Mouse (Mus musculus) midbrain, embryonic 14.5 days (tissue): ENCODE data around the gene Tm9sf4. TPM values are rescaled to one million over a fixed set of nuclear protein-coding genes. Genes with fewer than 3 reads are reported as not detected.

ENCODE experiments used
- ATAC-seq: fragments of 200-750 bp; cut with Nextera tagmentation; 2 replicates; pipeline ENCODE4 v1.8.0; 2017; ENCODE audit warnings: moderate number of reproducible peaks, moderate library complexity; ENCODE audit not compliant: low FRiP score, low TSS enrichment
- DNase-seq: peaks from one replicate; pipeline ENCODE4 v3.0.0-alpha.2; 2015
- H3K27ac ChIP-seq: fragments of 300-500 bp; sonication (generic); replicated peaks from 2 replicates; pipeline ENCODE4 v1.5.1; 2014; ENCODE audit warnings: mild to moderate bottlenecking, low read depth, low read length, moderate library complexity
- H3K27me3 ChIP-seq: fragments of 300-500 bp; sonication (generic); 2 replicates; pipeline ENCODE4 v1.6.1; 2014; ENCODE audit warnings: low read length, control low read depth, mixed read lengths; ENCODE audit not compliant: control insufficient read depth, insufficient read depth
- H3K36me3 ChIP-seq: fragments of 300-500 bp; sonication (generic); 2 replicates; pipeline ENCODE4 v1.6.1; 2014; ENCODE audit warnings: low read length, control low read depth; ENCODE audit not compliant: control insufficient read depth, insufficient read depth
- H3K4me1 ChIP-seq: fragments of 300-500 bp; sonication (generic); 2 replicates; pipeline ENCODE4 v1.6.1; 2014; ENCODE audit warnings: mild to moderate bottlenecking, antibody characterized with exemption, low read length, control low read depth; ENCODE audit not compliant: control insufficient read depth, insufficient read depth
- H3K4me2 ChIP-seq: fragments of 300-500 bp; sonication (generic); 2 replicates; pipeline ENCODE4 v1.6.1; 2014; ENCODE audit warnings: mild to moderate bottlenecking, low read length, moderate library complexity
- H3K4me3 ChIP-seq: fragments of 300-500 bp; sonication (generic); replicated peaks from 2 replicates; pipeline ENCODE4 v1.5.1; 2014; ENCODE audit warnings: low read depth, low read length
- H3K9ac ChIP-seq: fragments of 300-500 bp; sonication (generic); replicated peaks from 2 replicates; pipeline ENCODE4 v1.6.1; 2014; ENCODE audit warnings: mild to moderate bottlenecking, low read length, moderate library complexity
- H3K9me3 ChIP-seq: fragments of 300-500 bp; sonication (generic); 2 replicates; pipeline ENCODE4 v1.6.1; 2016; ENCODE audit warnings: low read length, control low read depth, mixed read lengths; ENCODE audit not compliant: control insufficient read depth
- WGBS: fragments of 180-500 bp; shearing (Covaris S2); extraction: QIAGEN DNeasy Blood & Tissue Kit; methylation state at CpG from one replicate; pipeline ENCODE4 v1.1.7; 2014; 5-methylcytosine and 5-hydroxymethylcytosine counted together
- polyA plus RNA-seq: library from polyadenylated mRNA; unstranded; fragments of >200 nt; fragmentation: Nextera tagmentation; extraction: Ambion mirVana; gene quantifications from 2 replicates; pipeline ENCODE4 v1.2.1, GENCODE M21; 2014

The Tm9sf4 gene
- polyA plus RNA-seq, 1 experiment from 2014 or later = 89.8 TPM

DNA sequence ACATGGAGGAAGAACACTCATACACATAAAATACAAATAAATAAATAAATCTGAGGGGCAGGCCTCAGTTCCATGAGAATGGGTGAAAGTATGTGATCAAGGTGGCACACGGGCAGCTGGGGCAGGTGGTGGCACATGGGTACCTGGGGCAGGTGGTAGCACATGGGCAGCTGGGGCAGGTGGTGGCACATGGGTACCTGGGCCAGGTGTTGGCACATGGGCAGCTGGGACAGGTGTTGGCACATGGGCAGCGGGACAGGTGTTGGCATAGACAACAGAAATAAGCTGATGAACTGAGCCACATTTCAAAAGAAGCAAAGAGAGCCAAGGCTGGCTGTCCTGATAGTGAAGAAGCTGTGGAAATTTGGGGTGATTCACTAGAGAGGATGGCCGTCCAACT is 11.4 kb upstream of the Tm9sf4 start:
- 79% methylated on average over 3 of the region's 3 CpGs for WGBS
- no peak for ATAC-seq

DNA sequence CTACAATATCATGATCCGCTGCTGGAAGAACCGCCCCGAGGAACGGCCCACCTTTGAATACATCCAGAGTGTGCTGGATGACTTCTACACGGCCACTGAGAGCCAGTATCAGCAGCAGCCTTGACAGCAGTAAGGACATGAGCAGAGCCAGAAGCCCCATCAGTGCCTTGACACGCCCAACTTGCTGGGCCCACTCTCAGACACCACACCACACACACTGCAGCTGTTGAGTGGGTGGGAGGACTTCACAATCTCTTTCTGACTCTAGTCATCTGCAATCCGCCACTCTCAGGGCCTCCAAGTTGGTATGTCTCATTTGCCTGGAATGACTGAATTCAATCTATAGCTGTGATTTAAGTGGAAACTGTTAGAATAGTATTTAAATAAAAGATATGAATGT is 10.1 kb upstream of the Tm9sf4 start:
- Histone ChIP-seq H3K27me3 (no peaks in the 10 kb centered on the region), H3K9me3 (no peaks in the 10 kb centered on the region), H3K36me3 (no peaks in the 10 kb centered on the region), H3K4me2 (no peak overlapping the region), H3K4me1 (no peaks in the 10 kb centered on the region), H3K4me3 (no peak overlapping the region), H3K9ac (no peak overlapping the region), H3K27ac (no peak overlapping the region)
- 83% methylated on average over 7 of the region's 7 CpGs for WGBS
- ATAC-seq (no peak), DNase-seq (no peak)

More for the DNA sequence above, 11.4 kb upstream of the Tm9sf4 start:
- no peak for DNase-seq
- no peak overlapping the region for H3K4me3 ChIP-seq
- no peaks in the 10 kb centered on the region for H3K36me3 ChIP-seq
- H3K9ac ChIP-seq = no peak overlapping the region
- no peak overlapping the region for H3K27ac ChIP-seq
- H3K9me3 ChIP-seq = no peaks in the 10 kb centered on the region
- no peaks in the 10 kb centered on the region for H3K27me3 ChIP-seq
- H3K4me1 ChIP-seq = no peaks in the 10 kb centered on the region
- H3K4me2 ChIP-seq = no peak overlapping the region

DNA sequence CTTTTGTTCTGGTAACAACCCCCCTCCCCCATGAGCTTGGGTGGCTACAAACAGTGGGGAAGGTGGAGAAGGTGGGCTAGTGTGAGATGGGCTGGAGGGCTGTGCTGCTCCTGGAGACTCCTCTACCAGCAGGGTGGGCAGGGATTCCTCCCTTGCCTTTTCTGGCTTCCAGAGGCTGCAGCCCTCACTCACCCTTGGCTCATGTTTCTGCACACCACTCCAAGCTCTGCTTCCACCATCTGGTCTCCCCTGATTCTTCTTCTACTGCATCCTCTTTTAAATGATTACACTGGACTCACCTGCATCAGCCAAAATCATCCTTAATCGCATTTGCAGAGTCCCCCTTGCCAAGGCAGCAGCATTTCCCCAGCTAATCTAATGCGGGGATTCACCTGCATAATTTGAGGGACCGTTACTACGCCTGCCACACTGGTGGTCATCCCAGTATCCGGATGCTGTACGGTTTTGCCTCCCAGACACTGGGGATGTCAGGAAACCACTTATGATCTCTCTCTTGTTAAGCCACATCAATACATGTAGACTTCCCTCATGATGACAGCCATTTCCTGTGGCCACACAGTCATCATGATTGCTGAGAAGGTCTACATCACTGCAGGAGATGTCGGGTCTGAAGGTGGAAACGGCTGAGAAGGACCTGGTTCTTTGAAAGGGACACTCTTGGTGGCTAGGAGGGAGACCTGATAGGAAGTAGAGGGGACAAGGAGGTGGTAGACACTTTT is 9.0 kb upstream of the Tm9sf4 start:
- H3K4me3 ChIP-seq = no peak overlapping the region
- H3K27ac ChIP-seq = no peak overlapping the region
- no peaks in the 10 kb centered on the region for H3K36me3 ChIP-seq
- H3K27me3 ChIP-seq = no peaks in the 10 kb centered on the region
- H3K4me1 ChIP-seq = no peaks in the 10 kb centered on the region
- DNase-seq (no peak), ATAC-seq (no peak)
- no peaks in the 10 kb centered on the region for H3K9me3 ChIP-seq
- H3K4me2 ChIP-seq = no peak overlapping the region
- 82% methylated on average over 8 of the region's 8 CpGs for WGBS
- H3K9ac ChIP-seq = no peak overlapping the region

DNA sequence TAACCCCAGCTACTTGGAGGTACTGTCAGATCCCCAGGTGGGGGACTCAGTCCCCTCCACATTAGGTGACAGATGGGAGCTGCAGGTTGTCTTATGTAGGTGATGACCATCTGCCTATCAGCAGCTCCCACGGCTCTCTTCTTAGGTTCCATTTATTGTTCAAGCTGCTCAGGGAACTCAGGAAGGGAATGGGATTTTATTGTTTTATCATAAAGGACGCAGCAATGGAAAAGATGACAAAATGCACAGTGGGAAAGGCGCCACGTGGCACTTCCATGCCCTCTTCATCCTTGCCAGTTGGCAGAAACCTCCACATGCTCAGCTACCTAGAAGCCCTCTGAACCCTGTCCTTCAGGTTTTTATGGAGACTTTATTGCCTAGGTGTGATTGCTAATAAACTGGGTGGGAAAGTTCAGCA is 8.1 kb upstream of the Tm9sf4 start:
- H3K27me3 ChIP-seq = no peaks in the 10 kb centered on the region
- H3K36me3 ChIP-seq = no peaks in the 10 kb centered on the region
- no peak overlapping the region for H3K4me3 ChIP-seq
- ATAC-seq = no peak
- no peak overlapping the region for H3K9ac ChIP-seq
- no peaks in the 10 kb centered on the region for H3K4me1 ChIP-seq
- no peak for DNase-seq
- H3K9me3 ChIP-seq = no peaks in the 10 kb centered on the region
- H3K4me2 ChIP-seq = no peak overlapping the region
- WGBS = 78% methylated on average over 4 of the region's 4 CpGs
- no peak overlapping the region for H3K27ac ChIP-seq

DNA sequence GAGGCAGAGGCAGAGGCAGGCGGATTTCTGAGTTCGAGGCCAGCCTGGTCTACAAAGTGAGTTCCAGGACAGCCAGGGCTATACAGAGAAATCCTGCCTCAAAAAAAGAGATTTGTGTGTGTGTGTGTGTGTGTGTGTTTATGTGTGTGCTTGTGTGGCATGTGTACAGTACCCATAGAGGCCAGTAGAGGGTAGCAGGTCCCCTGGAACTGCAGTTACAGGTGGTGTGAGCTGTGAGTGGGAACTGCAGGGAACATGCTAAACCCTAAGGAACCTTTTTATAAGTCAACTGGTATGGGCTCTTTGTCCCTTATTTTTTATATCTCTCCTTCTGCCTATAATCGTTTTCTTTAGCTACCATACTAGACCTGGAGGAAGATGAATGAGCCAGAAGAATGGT is 3.8 kb upstream of the Tm9sf4 start:
- H3K4me2 ChIP-seq = no peak overlapping the region
- H3K27ac ChIP-seq = no peak overlapping the region
- DNase-seq (no peak), ATAC-seq (no peak)
- H3K4me1 ChIP-seq = peaks cover 4% of the 10 kb centered on the region; the same call in 1 of the 2 replicates
- H3K9ac ChIP-seq = no peak overlapping the region
- no peak overlapping the region for H3K4me3 ChIP-seq
- H3K27me3 ChIP-seq = no peaks in the 10 kb centered on the region
- no peaks in the 10 kb centered on the region for H3K36me3 ChIP-seq
- 83% methylated on average over 2 of the region's 3 CpGs for WGBS
- no peaks in the 10 kb centered on the region for H3K9me3 ChIP-seq

DNA sequence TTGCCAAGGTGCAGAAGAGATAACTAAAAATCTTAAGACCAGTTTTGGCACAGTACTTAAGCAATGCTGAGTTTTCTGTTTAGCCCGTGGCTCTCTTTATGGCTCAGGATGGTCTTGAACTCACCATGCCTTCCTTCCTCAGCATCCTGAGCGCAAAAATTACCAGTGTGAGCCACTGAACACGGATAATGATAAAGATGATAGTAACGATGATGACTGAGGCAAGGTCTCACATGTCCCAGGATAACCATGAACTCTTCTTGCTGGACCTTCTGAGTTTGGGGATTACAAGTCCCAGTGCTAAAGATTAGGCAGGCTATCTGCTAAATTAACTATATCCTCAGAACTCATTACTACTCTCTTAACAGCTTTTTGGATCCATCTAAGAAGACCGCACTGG is 970 bp upstream of the Tm9sf4 start:
- Histone ChIP-seq H3K4me2 (no peak overlapping the region), H3K27me3 (no peaks in the 10 kb centered on the region), H3K36me3 (0 out of 2 replicates have a peak, but pooled peaks cover 2% of the 10 kb centered on the region), H3K4me3 (no peak overlapping the region), H3K9ac (no peak overlapping the region), H3K27ac (no peak overlapping the region), H3K9me3 (no peaks in the 10 kb centered on the region), H3K4me1 (peaks cover 6% of the 10 kb centered on the region; the same call in 1 of the 2 replicates)
- 90% methylated on average over 5 of the region's 5 CpGs for WGBS
- no peak for DNase-seq
- ATAC-seq = no peak

DNA sequence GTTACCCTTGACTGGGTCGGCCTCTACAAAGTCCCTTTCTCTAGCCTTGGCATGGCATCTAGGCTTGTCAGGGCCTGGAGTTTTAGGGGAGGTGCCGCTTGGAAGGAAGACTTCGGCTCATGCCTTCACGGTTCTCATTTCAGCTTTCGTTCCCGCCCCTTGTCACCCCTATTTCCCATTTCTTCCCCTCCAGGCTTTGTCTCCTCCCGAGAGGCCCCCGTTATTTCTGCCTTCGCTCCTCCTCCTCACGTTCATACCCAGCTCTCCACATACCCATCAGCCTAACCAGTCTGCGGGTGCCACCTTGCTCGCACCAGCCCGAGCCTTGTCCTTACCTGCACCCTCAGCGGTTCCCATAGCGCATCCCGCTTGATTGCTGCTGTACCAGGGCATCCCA is 579 bp downstream of the Tm9sf4 start:
- 0 out of 2 replicates have a peak, but pooled peaks cover 3% of the 10 kb centered on the region for H3K36me3 ChIP-seq
- no peaks in the 10 kb centered on the region for H3K27me3 ChIP-seq
- peak overlapping the region; percentile 96 for H3K4me2 ChIP-seq
- under 1% methylated on average over 16 of the region's 16 CpGs for WGBS
- H3K4me1 ChIP-seq = peaks cover 6% of the 10 kb centered on the region; the same call in 1 of the 2 replicates
- ATAC-seq (peak; percentile 25; the same call in 1 of the 2 replicates), DNase-seq (no peak)
- H3K4me3 ChIP-seq = peak overlapping the region; percentile 74
- H3K9me3 ChIP-seq = no peaks in the 10 kb centered on the region
- H3K27ac ChIP-seq = peak overlapping the region; percentile 90
- peak overlapping the region; percentile 87 for H3K9ac ChIP-seq

DNA sequence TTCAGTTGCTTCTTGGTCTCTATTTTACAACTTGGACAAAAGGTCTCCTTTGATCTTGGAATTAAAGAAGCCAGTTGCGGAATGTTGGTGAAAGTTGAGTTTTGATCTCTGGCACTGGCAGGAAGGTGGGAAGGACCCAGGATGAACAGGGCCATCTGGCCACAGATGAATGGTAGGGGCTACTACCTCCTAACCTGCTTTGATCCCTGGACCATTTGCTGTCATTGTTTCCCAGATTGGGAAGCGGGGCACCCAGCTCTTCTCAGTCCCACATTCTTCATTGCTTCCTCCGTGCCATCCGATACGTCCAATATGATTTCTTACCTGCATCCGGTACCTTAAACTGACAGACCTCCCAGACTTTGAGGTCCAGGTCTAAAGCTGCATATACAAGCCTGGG is 6.0 kb downstream of the Tm9sf4 start:
- Histone ChIP-seq H3K4me1 (peaks cover 6% of the 10 kb centered on the region; the same call in 1 of the 2 replicates), H3K4me2 (no peak overlapping the region), H3K27ac (no peak overlapping the region), H3K27me3 (no peaks in the 10 kb centered on the region), H3K4me3 (no peak overlapping the region), H3K9ac (no peak overlapping the region), H3K9me3 (no peaks in the 10 kb centered on the region), H3K36me3 (0 out of 2 replicates have a peak, but pooled peaks cover 3% of the 10 kb centered on the region)
- DNase-seq (no peak), ATAC-seq (no peak)
- 34% methylated on average over 6 of the region's 6 CpGs for WGBS
